Mouse (Mus musculus) thymus, postnatal 10 days (tissue): ENCODE measurements around the gene Olfr420.

Experiments
- DNase-seq, 2 experiments: peaks; one replicate each; pipeline ENCODE4 v3.0.0; 2021; ENCODE audit warnings: low spot score in 2 of 2

The Olfr420 gene

DNA sequence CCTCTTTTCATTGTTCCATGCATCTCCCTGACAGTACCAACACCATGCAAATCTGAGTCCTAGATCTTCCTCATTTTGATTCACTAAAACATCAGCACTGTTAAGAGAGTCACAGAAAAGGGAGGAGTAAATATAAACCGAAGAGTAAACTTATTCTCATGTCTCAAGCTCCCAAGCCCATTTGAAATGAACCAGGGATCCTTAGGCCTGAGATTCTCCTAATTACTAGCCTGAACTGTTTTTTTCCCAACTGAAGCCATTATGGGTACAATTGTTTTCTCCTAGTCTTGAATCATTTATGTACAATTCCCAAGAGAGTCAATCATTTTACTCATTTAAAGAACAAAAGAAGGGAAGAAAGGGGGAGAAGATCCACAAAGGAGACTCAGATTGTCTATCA is at the start of gene Olfr420:
Gene Olfr420 (plus strand): TSS at position 301 of the 400 bp plus-strand sequence.
- DNase-seq: no peak

DNA sequence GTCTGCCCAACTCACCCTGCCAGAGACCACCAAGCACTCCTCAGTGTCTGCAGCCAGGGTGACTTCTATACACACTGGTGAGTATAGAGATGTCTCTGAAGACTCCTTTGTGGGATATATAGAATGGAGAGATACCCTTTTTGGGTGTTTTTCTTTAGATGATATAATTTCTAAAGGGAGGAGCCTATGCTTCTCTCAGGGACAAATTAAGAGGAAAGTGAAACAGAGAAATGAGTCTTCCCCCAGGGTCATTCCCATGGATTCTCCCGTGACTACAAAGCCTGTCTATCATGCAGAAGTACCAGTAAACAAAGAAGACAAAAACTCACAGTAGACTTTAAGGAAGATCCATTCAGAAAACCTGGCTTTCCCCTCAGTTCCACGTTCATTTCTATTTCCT is 34.4 kb upstream of the Olfr420 start, which contains the start of gene Olfr231:
Gene Olfr231 (minus strand): TSS at position 101 of the 400 bp plus-strand sequence.
- no peak for DNase-seq

DNA sequence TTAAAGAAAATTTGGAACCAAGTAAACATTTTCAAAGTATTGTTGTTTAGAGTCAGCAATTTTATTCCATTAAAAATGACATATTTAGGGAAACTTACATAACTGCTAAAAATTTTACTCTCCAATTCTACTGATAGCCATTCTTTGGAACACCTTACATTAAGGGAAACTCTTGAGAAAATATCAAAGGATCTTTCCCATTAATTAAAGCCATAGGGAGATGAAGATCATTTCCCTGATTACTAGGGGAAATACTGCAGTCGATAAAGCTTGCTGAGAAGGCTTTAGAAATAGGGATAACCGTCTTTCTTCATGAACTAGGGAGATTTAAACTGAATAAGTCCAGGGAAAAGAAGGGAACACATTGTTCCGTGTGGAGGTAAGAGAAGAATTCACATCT is 24.2 kb upstream of the Olfr420 start, which contains the start of gene Olfr424:
Gene Olfr424 (plus strand): TSS at position 301 of the 400 bp plus-strand sequence.
- DNase-seq: no peak

GRCm38 (mm10) chr1:174131999-174132398 is 23.4 kb upstream of the Olfr420 start:
- no peak for DNase-seq

DNA sequence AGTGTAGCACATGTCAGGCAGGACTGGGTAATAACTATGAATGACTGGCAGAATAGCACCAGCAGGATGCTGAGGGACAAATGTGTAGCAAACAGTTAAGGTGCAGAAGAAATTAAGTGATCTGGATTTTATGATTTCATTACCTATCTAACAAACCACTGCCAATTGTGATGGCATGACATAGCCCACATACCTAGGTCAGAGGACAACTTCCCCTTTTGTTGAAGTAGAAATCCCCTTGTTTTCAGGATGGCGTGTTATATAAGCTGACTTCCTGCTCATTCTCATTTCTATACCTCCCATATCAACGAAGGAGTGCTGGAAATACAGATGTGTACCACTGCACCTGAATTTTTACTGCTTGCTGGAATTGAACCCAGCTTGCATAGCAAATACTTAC is 14.0 kb upstream of the Olfr420 start:
- DNase-seq: no peak

DNA sequence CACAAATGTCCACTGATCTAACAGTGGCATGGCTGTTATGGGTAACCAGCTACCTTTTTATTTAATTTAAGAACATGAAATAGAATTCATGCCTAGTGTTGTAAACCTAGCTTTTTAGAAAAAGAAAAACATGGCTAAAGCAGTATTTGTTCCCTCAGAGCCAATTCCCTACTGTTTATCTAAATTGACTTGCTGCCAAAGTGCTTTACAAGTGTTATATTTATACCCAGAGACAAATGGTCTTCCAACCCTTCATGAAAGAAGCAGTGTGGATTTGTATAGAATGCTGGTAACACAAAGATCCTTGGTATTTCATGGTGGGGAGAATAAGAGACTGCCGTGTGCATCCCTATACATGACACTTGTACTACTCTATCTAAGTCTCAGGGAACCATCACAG is 8.7 kb upstream of the Olfr420 start:
- no peak for DNase-seq

DNA sequence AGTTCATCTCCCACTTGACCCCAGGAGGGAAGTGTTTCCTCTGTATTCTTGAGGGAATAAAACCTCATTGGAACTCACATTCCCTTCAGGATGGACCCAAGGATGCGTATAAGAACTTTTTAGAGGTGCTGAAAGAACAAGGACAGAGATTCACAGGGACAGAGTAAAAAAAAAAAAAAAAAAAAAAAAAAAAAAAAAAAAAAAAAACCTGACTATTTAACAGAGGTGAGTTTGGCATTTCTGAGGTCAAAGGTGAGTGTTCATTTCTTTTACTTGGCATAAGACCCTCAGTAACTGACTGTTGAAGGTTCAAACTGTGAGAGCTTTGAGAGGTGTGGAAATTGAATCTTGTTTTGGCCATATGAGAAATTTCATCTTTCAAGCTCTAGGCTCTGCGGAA is 6.1 kb upstream of the Olfr420 start:
- no peak for DNase-seq

GRCm38 (mm10) chr1:174157622-174158021 is 2.2 kb downstream of the Olfr420 start:
- DNase-seq: no peak

GRCm38 (mm10) chr1:174158512-174158911 is 3.1 kb downstream of the Olfr420 start:
- no peak for DNase-seq

DNA sequence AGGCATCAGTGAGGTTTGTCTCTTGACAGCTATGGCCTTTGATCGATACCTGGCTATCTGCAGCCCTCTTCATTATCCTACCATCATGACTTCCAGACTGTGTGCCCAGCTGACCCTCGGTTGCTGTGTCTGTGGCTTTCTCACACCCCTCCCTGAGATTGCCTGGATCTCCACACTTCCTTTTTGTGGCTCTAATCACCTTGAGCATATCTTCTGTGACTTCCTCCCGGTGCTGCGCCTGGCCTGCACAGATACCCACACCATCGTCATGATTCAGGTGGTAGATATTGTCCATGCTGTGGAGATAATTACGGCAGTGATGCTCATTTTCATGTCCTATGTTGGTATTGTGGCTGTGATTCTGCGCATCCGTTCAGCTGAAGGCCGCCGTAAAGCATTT is 3.7 kb downstream of the Olfr420 start:
- no peak for DNase-seq

DNA sequence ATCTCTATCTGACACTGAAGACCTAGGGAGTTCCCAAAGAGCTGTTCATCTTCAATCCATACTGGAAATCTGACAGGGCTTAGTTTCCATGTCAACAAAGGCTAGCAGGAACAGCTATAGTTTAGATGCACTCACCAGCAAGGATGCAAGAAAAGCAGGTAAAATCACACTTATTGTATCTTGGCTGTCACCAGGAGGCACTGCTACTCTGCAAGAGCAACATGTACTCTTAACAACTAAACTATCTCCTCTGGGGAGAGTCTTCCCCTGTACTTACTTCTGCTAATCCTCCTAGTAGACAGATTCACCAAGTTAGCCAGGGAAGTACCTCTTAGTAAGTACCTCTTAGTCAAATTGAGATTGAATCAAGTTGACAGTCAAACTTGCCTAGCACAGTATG is 13.6 kb downstream of the Olfr420 start:
- DNase-seq: no peak

GRCm38 (mm10) chr1:174170706-174171501 is 15.5 kb downstream of the Olfr420 start:
- DNase-seq: no peak

GRCm38 (mm10) chr1:174171537-174171936 is 16.1 kb downstream of the Olfr420 start:
- no peak for DNase-seq

GRCm38 (mm10) chr1:174172605-174173004 is 17.2 kb downstream of the Olfr420 start, which contains the start of gene Spta1:
Spta1 (plus strand) TSS chr1:174172776.
- no peak for DNase-seq

- no peak for DNase-seq
Observed at GRCm38 (mm10) chr1:174204699-174205098, 49.3 kb downstream of the Olfr420 start.
